In the genomic region with DNA sequence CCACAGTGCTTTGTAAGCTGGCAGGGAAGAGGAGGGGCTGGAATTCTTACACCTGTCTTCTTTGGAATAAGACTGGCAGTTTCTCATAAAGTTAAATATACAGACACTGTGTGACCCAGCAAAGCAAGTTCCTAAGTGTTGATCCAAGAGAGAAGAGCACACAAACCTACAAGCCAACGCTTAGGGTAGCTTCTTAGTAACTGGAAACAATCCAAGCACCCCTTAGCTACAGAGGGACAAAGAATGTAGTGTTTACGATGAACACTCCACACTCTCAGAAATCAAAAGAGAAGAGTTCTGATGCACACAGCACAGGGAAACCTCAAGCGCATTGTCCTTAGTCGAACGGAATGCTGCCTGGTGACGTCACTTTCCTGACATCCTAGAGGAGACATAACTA, we compare ENCODE assay signal across 29 mouse cellular contexts. TPM values are rescaled to one million over a fixed set of nuclear protein-coding genes. Genes with fewer than 3 reads are reported as not detected.
"Had no signal": no experiment of that assay in that cellular context is flagged by ENCODE, and none has a peak within 500 bp of the region (broad histone marks: within the 10 kb centered on the region; RNA-seq: fewer than 3 reads in every experiment).

No protein-coding gene starts in this region.

- H3K9ac ChIP-seq: heart, embryonic 12.5 days; hindbrain, embryonic 13.5 days; hindbrain, embryonic 15.5 days; kidney, embryonic 15.5 days; limb, embryonic 13.5 days; limb, embryonic 15.5 days; liver, embryonic 12.5 days had no signal

- DNase-seq: gastrocnemius, adult 2 months; gastrocnemius, postnatal 10 days; gastrocnemius, postnatal 25 days; heart, adult 18-20 months; heart, postnatal 10 days; heart, postnatal 4 days; kidney, adult 11 months; kidney, adult 2 months; kidney, adult 9 months; kidney, postnatal 14 days; kidney, postnatal 36 days; layer of hippocampus, adult 9-11 months; layer of hippocampus, postnatal 36 days; left cerebral cortex, postnatal 4 days had no signal

- H3K4me2 ChIP-seq: heart, embryonic 12.5 days; hindbrain, embryonic 13.5 days; hindbrain, embryonic 15.5 days; kidney, embryonic 15.5 days; limb, embryonic 13.5 days; limb, embryonic 15.5 days; liver, embryonic 12.5 days had no signal

- ATAC-seq: hindbrain, postnatal 0 days; intestine, embryonic 16.5 days; liver, embryonic 12.5 days had no signal

- H3K9me3 ChIP-seq: heart, embryonic 10.5 days; heart, embryonic 12.5 days; hindbrain, embryonic 10.5 days; hindbrain, embryonic 13.5 days; hindbrain, embryonic 15.5 days; kidney, embryonic 15.5 days; limb, embryonic 13.5 days; limb, embryonic 15.5 days; liver, embryonic 12.5 days had no signal

- H3K36me3 ChIP-seq: heart, embryonic 10.5 days; heart, embryonic 12.5 days; hindbrain, embryonic 10.5 days; hindbrain, embryonic 13.5 days; hindbrain, embryonic 15.5 days; kidney, embryonic 15.5 days; limb, embryonic 13.5 days; limb, embryonic 15.5 days; liver, embryonic 12.5 days had no signal

- H3K4me3 ChIP-seq: gastrocnemius, adult 2 months; heart, embryonic 10.5 days; heart, embryonic 12.5 days; hindbrain, embryonic 10.5 days; hindbrain, embryonic 13.5 days; hindbrain, embryonic 15.5 days; kidney, embryonic 15.5 days; limb, embryonic 13.5 days; limb, embryonic 15.5 days; liver, embryonic 12.5 days had no signal

- H3K27me3 ChIP-seq: hindbrain, embryonic 15.5 days; kidney, embryonic 15.5 days; limb, embryonic 13.5 days; limb, embryonic 15.5 days had no signal

- H3K27ac ChIP-seq: gastrocnemius, adult 2 months; heart, embryonic 10.5 days; hindbrain, embryonic 10.5 days; hindbrain, embryonic 13.5 days; hindbrain, embryonic 15.5 days; hindbrain, postnatal 0 days; kidney, embryonic 15.5 days; kidney, postnatal 0 days; limb, embryonic 13.5 days; limb, embryonic 15.5 days; liver, embryonic 12.5 days had no signal

- H3K4me1 ChIP-seq: heart, embryonic 12.5 days; liver, embryonic 12.5 days had no signal

RNA-seq across cellular contexts. Expression of a gene that starts 49.4 kb away (rescaled TPM):
- polyA plus RNA-seq: heart, embryonic 12.5 days; heart, embryonic 14.5 days; heart, embryonic 16.5 days; hindbrain, embryonic 13.5 days; liver, adult 2 months; liver, embryonic 12.5 days had no signal
